Mouse (Mus musculus) C2C12 (cell line): ENCODE results near the gene Lsp1. TPM values are rescaled to one million over a fixed set of nuclear protein-coding genes. Genes with fewer than 3 reads are reported as not detected.

Source experiments
- H3K27me3 ChIP-seq: one replicate; pipeline ENCODE4 v1.6.1; 2011; ENCODE audit not compliant: control insufficient read depth, insufficient read depth, insufficient read length
- H3K36me3 ChIP-seq: one replicate; pipeline ENCODE4 v1.6.1; 2011; ENCODE audit not compliant: control insufficient read depth, insufficient read depth
- H3K4me3 ChIP-seq: one replicate; pipeline ENCODE4 v1.5.1; 2011; ENCODE audit warnings: mild to moderate bottlenecking, control low read depth; ENCODE audit not compliant: poor library complexity, insufficient read depth, severe bottlenecking
- H3K79me2 ChIP-seq: one replicate; pipeline ENCODE4 v1.6.1; 2011; ENCODE audit not compliant: control insufficient read depth, insufficient read depth
- H3K79me3 ChIP-seq: one replicate; pipeline ENCODE4 v1.6.1; 2011; ENCODE audit warnings: low read depth, control low read depth
- H3ac ChIP-seq: one replicate; pipeline ENCODE3; 2011; ENCODE audit warnings: low read depth; ENCODE audit not compliant: control insufficient read depth, insufficient read length
- CEBPB ChIP-seq: IDR thresholded peaks from one replicate; pipeline ENCODE4 v1.6.1; 2011; ENCODE audit warnings: low read depth, mild to moderate bottlenecking, control low read depth, moderate library complexity
- CTCF ChIP-seq: IDR thresholded peaks from one replicate; pipeline ENCODE4 v1.5.1; 2011; ENCODE audit not compliant: control insufficient read depth, insufficient read depth, insufficient read length
- FOSL1 ChIP-seq: IDR thresholded peaks from one replicate; pipeline ENCODE4 v1.8.0; 2011; ENCODE audit warnings: mild to moderate bottlenecking, low read length; ENCODE audit not compliant: poor library complexity, insufficient read depth, severe bottlenecking
- MAX ChIP-seq: IDR thresholded peaks from one replicate; pipeline ENCODE4 v1.6.1; 2011; ENCODE audit warnings: mild to moderate bottlenecking, control low read depth
- MYOD1 ChIP-seq: IDR thresholded peaks from one replicate; pipeline ENCODE4 v1.6.1; 2011; ENCODE audit warnings: low read depth; ENCODE audit not compliant: control insufficient read depth, insufficient read length
- MYOG ChIP-seq: IDR thresholded peaks from one replicate; pipeline ENCODE4 v1.6.1; 2011; ENCODE audit not compliant: control insufficient read depth, insufficient read length; ENCODE audit errors: extremely low read depth
- USF1 ChIP-seq: IDR thresholded peaks from one replicate; pipeline ENCODE4 v1.6.1; 2011; ENCODE audit warnings: low read depth, mild to moderate bottlenecking, control low read depth, moderate library complexity
- polyA plus RNA-seq: library from polyadenylated mRNA; unstranded; fragments of >200 nt; fragmentation: generic; extraction: Trizol; gene quantifications from one replicate; pipeline ENCODE4 v1.2.1, GENCODE M21; 2012; ENCODE audit warnings: missing spikeins

The Lsp1 gene
- polyA plus RNA-seq, 1 experiment: 96.1 TPM

DNA sequence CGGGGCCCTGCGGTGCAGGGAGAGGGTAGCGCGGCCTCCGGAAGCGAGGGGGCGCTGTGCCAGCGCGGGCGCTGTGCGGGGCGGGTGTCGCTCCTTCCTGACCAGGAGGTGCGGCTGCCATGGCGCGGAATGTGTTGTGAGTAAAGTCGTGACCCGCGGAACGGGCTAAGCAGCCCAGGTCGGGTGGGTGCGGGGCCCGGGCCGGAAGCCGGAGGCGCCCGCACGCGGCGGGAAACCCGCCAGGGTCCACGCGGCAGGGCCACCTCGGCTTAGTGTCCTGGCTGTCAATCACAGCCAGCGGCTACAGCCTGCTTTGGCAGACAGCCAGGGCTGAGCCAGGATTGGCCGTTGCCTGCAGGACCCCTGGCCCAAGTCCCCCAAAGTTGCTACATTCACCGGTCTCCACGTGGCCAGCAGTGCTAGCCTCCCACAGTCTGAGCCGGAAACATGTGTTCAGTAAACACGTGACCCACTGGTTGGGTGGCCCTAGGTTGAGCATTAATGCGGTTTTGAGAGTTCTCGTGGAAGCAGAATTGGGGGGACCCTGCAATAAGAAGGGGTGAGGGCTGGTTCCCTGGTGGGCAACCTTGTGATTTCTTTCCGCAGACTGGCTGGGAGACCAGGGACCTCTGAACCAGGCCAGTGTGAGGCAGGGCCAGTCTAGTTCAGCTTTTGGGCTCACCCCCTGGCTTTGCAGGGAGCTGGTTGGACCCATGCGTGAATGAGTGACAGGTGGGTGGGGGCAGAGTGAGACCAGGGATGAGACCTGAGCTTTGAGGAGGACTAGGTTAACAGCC, 72.6 kb downstream of the Lsp1 start:
- no peaks in the 10 kb centered on the region for H3K36me3 ChIP-seq
- peak; percentile 86 for TF ChIP-seq MAX
- no peak for TF ChIP-seq MYOD1
- TF ChIP-seq MYOG: no peak
- peak; percentile 99 for TF ChIP-seq CTCF
- peak; percentile 89 for TF ChIP-seq USF1

DNA sequence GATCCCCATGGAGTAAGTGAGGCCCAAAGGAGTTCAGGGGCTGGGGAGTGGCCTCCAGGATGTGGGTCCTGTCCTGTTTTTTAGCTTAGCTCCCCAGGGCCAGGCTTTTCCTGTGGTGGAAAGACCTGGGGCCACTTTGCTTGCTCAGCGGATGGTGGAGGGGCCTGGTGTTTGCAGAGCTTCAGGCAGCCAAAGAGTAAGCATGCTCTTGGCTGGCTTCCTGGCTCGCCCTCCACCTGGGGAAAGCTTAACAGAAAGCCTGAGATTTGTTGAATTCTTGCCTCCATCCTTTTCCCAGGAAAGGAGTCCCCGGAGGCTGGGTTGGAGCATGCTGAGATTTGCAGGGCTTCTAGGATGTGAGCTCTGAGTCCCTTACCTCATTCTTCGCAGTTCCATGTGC, 74.5 kb downstream of the Lsp1 start:
- Histone ChIP-seq H3K4me3 (no peak overlapping the region), H3ac (no peak overlapping the region), H3K27me3 (no peaks in the 10 kb centered on the region), H3K79me2 (peaks cover 6% of the 10 kb centered on the region), H3K79me3 (no peaks in the 10 kb centered on the region), H3K36me3 (no peaks in the 10 kb centered on the region)
- TF ChIP-seq MAX (no peak), CEBPB (no peak), CTCF (no peak), MYOD1 (no peak)

More for the DNA sequence above, 72.6 kb downstream of the Lsp1 start:
- H3K79me2 ChIP-seq: peaks cover 6% of the 10 kb centered on the region
- H3K4me3 ChIP-seq: peak overlapping the region; percentile 43
- H3K79me3 ChIP-seq: no peaks in the 10 kb centered on the region
- no peaks in the 10 kb centered on the region for H3K27me3 ChIP-seq
- H3ac ChIP-seq: peak overlapping the region; percentile 81

DNA sequence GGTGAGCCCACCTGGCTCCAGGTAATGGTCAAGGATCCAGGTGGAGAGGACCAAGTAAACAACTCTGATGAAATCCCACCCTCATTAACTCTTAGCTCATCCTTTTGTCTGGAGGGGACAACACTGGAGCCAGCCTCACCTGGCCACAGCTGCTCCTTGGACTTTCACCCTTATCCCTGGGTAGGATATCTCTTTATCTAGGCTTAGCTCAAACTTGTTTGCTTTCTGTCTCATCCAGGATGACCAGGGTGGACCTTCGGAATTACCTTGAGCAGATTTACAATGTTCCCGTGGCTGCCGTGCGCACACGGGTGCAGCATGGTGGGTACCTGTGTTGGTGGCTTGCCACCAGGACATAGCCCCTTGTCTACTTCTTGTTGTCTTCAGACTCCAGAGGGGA, 75.2 kb downstream of the Lsp1 start:
- Histone ChIP-seq H3K27me3 (no peaks in the 10 kb centered on the region), H3K79me2 (peaks cover 6% of the 10 kb centered on the region), H3ac (no peak overlapping the region), H3K4me3 (no peak overlapping the region), H3K79me3 (no peaks in the 10 kb centered on the region), H3K36me3 (no peaks in the 10 kb centered on the region)
- no peak for TF ChIP-seq MYOG
- TF ChIP-seq CEBPB: no peak
- TF ChIP-seq USF1: no peak
- no peak for TF ChIP-seq FOSL1
- TF ChIP-seq MAX: no peak
- no peak for TF ChIP-seq CTCF
- TF ChIP-seq MYOD1: no peak

DNA sequence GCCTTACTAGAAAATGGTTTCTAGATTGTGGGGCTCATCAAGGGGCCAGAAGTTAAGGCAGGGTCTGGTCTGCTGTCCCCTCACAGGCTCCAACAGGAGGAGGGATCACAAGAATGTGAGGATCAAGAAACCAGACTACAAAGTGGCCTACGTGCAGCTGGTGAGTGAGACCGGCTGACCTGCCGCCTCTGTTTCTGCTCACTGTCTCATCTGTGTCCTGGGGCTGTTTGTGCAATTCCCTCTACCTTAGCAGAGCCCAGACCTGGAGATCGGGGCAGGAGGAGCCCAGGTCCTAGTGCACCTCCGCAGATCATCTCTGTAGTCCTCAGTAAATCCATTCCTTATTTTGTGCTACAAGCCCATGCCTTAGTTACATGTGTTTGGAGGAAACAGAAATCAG, 76.6 kb downstream of the Lsp1 start:
- H3K79me3 ChIP-seq: no peaks in the 10 kb centered on the region
- no peaks in the 10 kb centered on the region for H3K36me3 ChIP-seq
- TF ChIP-seq CEBPB (no peak), MYOG (no peak), USF1 (no peak), MAX (no peak), CTCF (no peak)
- no peaks in the 10 kb centered on the region for H3K27me3 ChIP-seq
- no peak overlapping the region for H3K4me3 ChIP-seq
- no peak overlapping the region for H3ac ChIP-seq
- peaks cover 6% of the 10 kb centered on the region for H3K79me2 ChIP-seq

DNA sequence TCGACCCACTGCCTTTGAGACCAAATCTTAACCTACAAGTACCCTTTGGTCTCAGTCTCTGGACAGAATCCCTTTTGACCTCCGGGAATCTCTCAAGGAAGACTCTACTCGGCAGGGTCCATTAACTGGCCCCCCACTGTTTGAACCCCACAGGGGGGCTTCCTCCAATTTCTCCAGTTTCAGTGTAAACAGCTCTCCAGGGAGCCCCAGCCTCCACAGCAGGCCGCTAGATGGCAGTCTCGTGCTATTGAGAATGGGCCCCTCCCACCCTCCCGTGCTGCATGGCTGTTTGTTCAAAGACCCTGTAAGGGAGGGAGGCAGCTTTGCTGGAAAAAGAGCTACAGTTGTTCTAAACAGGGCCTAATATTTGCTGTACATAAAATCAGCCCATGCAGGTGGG, 77.3 kb downstream of the Lsp1 start:
- H3ac ChIP-seq: no peak overlapping the region
- H3K36me3 ChIP-seq: no peaks in the 10 kb centered on the region
- peaks cover 6% of the 10 kb centered on the region for H3K79me2 ChIP-seq
- H3K4me3 ChIP-seq: no peak overlapping the region
- no peak for TF ChIP-seq MYOD1
- TF ChIP-seq CTCF: no peak
- no peak for TF ChIP-seq USF1
- TF ChIP-seq MYOG: no peak
- no peak for TF ChIP-seq FOSL1
- TF ChIP-seq MAX: no peak
- TF ChIP-seq CEBPB: no peak
- no peaks in the 10 kb centered on the region for H3K79me3 ChIP-seq
- no peaks in the 10 kb centered on the region for H3K27me3 ChIP-seq

DNA sequence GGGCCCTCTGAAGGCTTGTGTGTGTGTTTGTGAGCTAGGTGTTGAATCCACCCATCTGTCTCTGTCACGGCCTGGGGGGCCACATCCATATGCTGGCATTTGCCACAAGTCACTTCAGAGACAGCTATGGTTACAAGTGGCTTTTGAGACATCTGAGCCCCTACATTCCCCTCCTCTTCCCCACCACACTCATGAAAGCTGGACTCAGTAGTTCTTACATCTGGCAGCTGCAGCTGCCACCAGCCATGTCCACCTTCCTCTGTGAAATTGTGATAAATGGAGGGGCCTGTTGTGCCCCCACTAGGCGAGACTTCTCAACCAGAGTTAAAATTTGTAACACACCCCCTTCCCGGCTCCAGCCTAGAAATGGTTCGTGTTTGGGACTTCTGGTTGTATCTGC, 77.7 kb downstream of the Lsp1 start:
- Histone ChIP-seq H3K27me3 (no peaks in the 10 kb centered on the region), H3K4me3 (no peak overlapping the region), H3K79me3 (no peaks in the 10 kb centered on the region), H3K79me2 (peaks cover 6% of the 10 kb centered on the region), H3K36me3 (no peaks in the 10 kb centered on the region), H3ac (no peak overlapping the region)
- TF ChIP-seq CTCF: no peak
- TF ChIP-seq MYOD1: no peak
- no peak for TF ChIP-seq MAX
- TF ChIP-seq FOSL1: no peak
- no peak for TF ChIP-seq MYOG
- no peak for TF ChIP-seq USF1
- TF ChIP-seq CEBPB: no peak
